Mouse (Mus musculus) kidney, adult 11 months (tissue): ENCODE measurements around the gene Sdr39u1.

Experiments used
- DNase-seq: peaks from one replicate; pipeline ENCODE4 v3.0.0; 2022

The Sdr39u1 gene

GRCm38 (mm10) chr14:55852646-55853551 lies 47.2 kb downstream of the Sdr39u1 start:
- no peak for DNase-seq

GRCm38 (mm10) chr14:55850885-55851284 lies 49.2 kb downstream of the Sdr39u1 start:
- DNase-seq, result no peak
